Mouse (Mus musculus) C2C12 (cell line): Measurements from ENCODE around the gene Ap5s1. TPM values are rescaled to one million over a fixed set of nuclear protein-coding genes. Genes with fewer than 3 reads are reported as not detected.

Experiments used
- H3K27me3 ChIP-seq: one replicate; pipeline ENCODE4 v1.6.1; 2011; ENCODE audit not compliant: control insufficient read depth, insufficient read depth, insufficient read length
- H3K36me3 ChIP-seq: one replicate; pipeline ENCODE4 v1.6.1; 2011; ENCODE audit not compliant: control insufficient read depth, insufficient read depth
- H3K4me3 ChIP-seq: one replicate; pipeline ENCODE4 v1.5.1; 2011; ENCODE audit warnings: mild to moderate bottlenecking, control low read depth; ENCODE audit not compliant: poor library complexity, insufficient read depth, severe bottlenecking
- H3K79me2 ChIP-seq: one replicate; pipeline ENCODE4 v1.6.1; 2011; ENCODE audit not compliant: control insufficient read depth, insufficient read depth
- H3K79me3 ChIP-seq: one replicate; pipeline ENCODE4 v1.6.1; 2011; ENCODE audit warnings: low read depth, control low read depth
- H3ac ChIP-seq: one replicate; pipeline ENCODE3; 2011; ENCODE audit warnings: low read depth; ENCODE audit not compliant: control insufficient read depth, insufficient read length
- CEBPB ChIP-seq: IDR thresholded peaks from one replicate; pipeline ENCODE4 v1.6.1; 2011; ENCODE audit warnings: low read depth, mild to moderate bottlenecking, control low read depth, moderate library complexity
- CTCF ChIP-seq: IDR thresholded peaks from one replicate; pipeline ENCODE4 v1.5.1; 2011; ENCODE audit not compliant: control insufficient read depth, insufficient read depth, insufficient read length
- FOSL1 ChIP-seq: IDR thresholded peaks from one replicate; pipeline ENCODE4 v1.8.0; 2011; ENCODE audit warnings: mild to moderate bottlenecking, low read length; ENCODE audit not compliant: poor library complexity, insufficient read depth, severe bottlenecking
- MAX ChIP-seq: IDR thresholded peaks from one replicate; pipeline ENCODE4 v1.6.1; 2011; ENCODE audit warnings: mild to moderate bottlenecking, control low read depth
- MYOD1 ChIP-seq: IDR thresholded peaks from one replicate; pipeline ENCODE4 v1.6.1; 2011; ENCODE audit warnings: low read depth; ENCODE audit not compliant: control insufficient read depth, insufficient read length
- MYOG ChIP-seq: IDR thresholded peaks from one replicate; pipeline ENCODE4 v1.6.1; 2011; ENCODE audit not compliant: control insufficient read depth, insufficient read length; ENCODE audit errors: extremely low read depth
- USF1 ChIP-seq: IDR thresholded peaks from one replicate; pipeline ENCODE4 v1.6.1; 2011; ENCODE audit warnings: low read depth, mild to moderate bottlenecking, control low read depth, moderate library complexity
- polyA plus RNA-seq: library from polyadenylated mRNA; unstranded; fragments of >200 nt; fragmentation: generic; extraction: Trizol; gene quantifications from one replicate; pipeline ENCODE4 v1.2.1, GENCODE M21; 2012; ENCODE audit warnings: missing spikeins

Gene Ap5s1
- polyA plus RNA-seq, 1 experiment: 24.1 TPM

- H3K4me3 ChIP-seq: no peak overlapping the region
These were observed 31.5 kb upstream of the Ap5s1 start for GRCm38 (mm10) chr2:131175286-131175944.

GRCm38 (mm10) chr2:131175945-131176309, 31.0 kb upstream of the Ap5s1 start:
- Histone ChIP-seq H3K27me3 (no peaks in the 10 kb centered on the region), H3K36me3 (peaks cover 13% of the 10 kb centered on the region), H3ac (no peak overlapping the region), H3K79me3 (peaks cover 36% of the 10 kb centered on the region), H3K4me3 (no peak overlapping the region), H3K79me2 (peaks cover 46% of the 10 kb centered on the region)
- no peak for TF ChIP-seq CTCF
- no peak for TF ChIP-seq MAX
- TF ChIP-seq FOSL1: no peak

More at GRCm38 (mm10) chr2:131175286-131175944, 31.5 kb upstream of the Ap5s1 start:
- peaks cover 13% of the 10 kb centered on the region for H3K36me3 ChIP-seq
- no peaks in the 10 kb centered on the region for H3K27me3 ChIP-seq
- TF ChIP-seq USF1: no peak
- H3K79me3 ChIP-seq: peaks cover 34% of the 10 kb centered on the region
- peaks cover 46% of the 10 kb centered on the region for H3K79me2 ChIP-seq
- no peak overlapping the region for H3ac ChIP-seq

GRCm38 (mm10) chr2:131176491-131176890, 30.4 kb upstream of the Ap5s1 start:
- peaks cover 13% of the 10 kb centered on the region for H3K36me3 ChIP-seq
- H3K79me3 ChIP-seq: peaks cover 36% of the 10 kb centered on the region
- no peak overlapping the region for H3ac ChIP-seq
- H3K79me2 ChIP-seq: peaks cover 46% of the 10 kb centered on the region
- no peaks in the 10 kb centered on the region for H3K27me3 ChIP-seq
- no peak overlapping the region for H3K4me3 ChIP-seq
- TF ChIP-seq MAX (no peak), CTCF (no peak), FOSL1 (no peak), USF1 (no peak), MYOG (no peak), MYOD1 (no peak), CEBPB (no peak)

- H3ac ChIP-seq: peak overlapping the region; percentile 29
- peaks cover 13% of the 10 kb centered on the region for H3K36me3 ChIP-seq
- peaks cover 46% of the 10 kb centered on the region for H3K79me2 ChIP-seq
- peak overlapping the region; percentile 83 for H3K4me3 ChIP-seq
- peaks cover 36% of the 10 kb centered on the region for H3K79me3 ChIP-seq
- no peaks in the 10 kb centered on the region for H3K27me3 ChIP-seq
- peak; percentile 61 for TF ChIP-seq USF1
- no peak for TF ChIP-seq MYOG
- peak; percentile 39 for TF ChIP-seq MAX
These were observed 28.9 kb upstream of the Ap5s1 start for GRCm38 (mm10) chr2:131177932-131178331.

GRCm38 (mm10) chr2:131178828-131179245, 28.0 kb upstream of the Ap5s1 start:
- no peak for TF ChIP-seq USF1
- no peak for TF ChIP-seq MAX
- no peak for TF ChIP-seq MYOG
- TF ChIP-seq FOSL1: no peak
- no peak for TF ChIP-seq MYOD1
- no peak for TF ChIP-seq CTCF
- no peak for TF ChIP-seq CEBPB
- Histone ChIP-seq H3K36me3 (peaks cover 13% of the 10 kb centered on the region), H3K27me3 (no peaks in the 10 kb centered on the region), H3ac (peak overlapping the region; percentile 90), H3K79me2 (peaks cover 46% of the 10 kb centered on the region), H3K4me3 (peak overlapping the region; percentile 83), H3K79me3 (peaks cover 36% of the 10 kb centered on the region)

GRCm38 (mm10) chr2:131179246-131179886, 27.5 kb upstream of the Ap5s1 start:
- TF ChIP-seq CTCF: peak; percentile 21
- peak; percentile 69 for TF ChIP-seq MAX
- no peak for TF ChIP-seq MYOG
- H3K79me3 ChIP-seq: peaks cover 36% of the 10 kb centered on the region
- H3K36me3 ChIP-seq: peaks cover 13% of the 10 kb centered on the region
- no peaks in the 10 kb centered on the region for H3K27me3 ChIP-seq
- H3K79me2 ChIP-seq: peaks cover 46% of the 10 kb centered on the region
- peak overlapping the region; percentile 90 for H3ac ChIP-seq
- H3K4me3 ChIP-seq: peak overlapping the region; percentile 83
